Mouse (Mus musculus) forebrain, embryonic 15.5 days (tissue): ENCODE measurements around the gene Ralgps1. TPM values are rescaled to one million over a fixed set of nuclear protein-coding genes. Genes with fewer than 3 reads are reported as not detected.

Source experiments
- ATAC-seq: fragments of 200-750 bp; cut with Nextera tagmentation; replicated peaks from 2 replicates; pipeline ENCODE4 v1.8.0; 2017; ENCODE audit warnings: mild to moderate bottlenecking, moderate TSS enrichment, moderate library complexity
- H3K27ac ChIP-seq: fragments of 300-500 bp; sonication (generic); replicated peaks from 2 replicates; pipeline ENCODE4 v1.5.1; 2015; ENCODE audit warnings: mild to moderate bottlenecking, inconsistent platforms
- H3K27me3 ChIP-seq: fragments of 300-500 bp; sonication (generic); 2 replicates; pipeline ENCODE4 v1.6.1; 2015; ENCODE audit warnings: inconsistent platforms
- H3K36me3 ChIP-seq: fragments of 300-500 bp; sonication (generic); 2 replicates; pipeline ENCODE4 v1.6.1; 2015; ENCODE audit warnings: mild to moderate bottlenecking, inconsistent platforms
- H3K4me1 ChIP-seq: fragments of 300-500 bp; sonication (generic); 2 replicates; pipeline ENCODE4 v1.6.1; 2015; ENCODE audit warnings: inconsistent platforms
- H3K4me2 ChIP-seq: fragments of 300-500 bp; sonication (generic); replicated peaks from 2 replicates; pipeline ENCODE4 v1.6.1; 2015; ENCODE audit warnings: mild to moderate bottlenecking, inconsistent platforms
- H3K4me3 ChIP-seq: fragments of 300-500 bp; sonication (generic); 2 replicates; pipeline ENCODE4 v1.5.1; 2015; ENCODE audit warnings: mild to moderate bottlenecking, inconsistent platforms
- H3K9ac ChIP-seq: fragments of 300-500 bp; sonication (generic); replicated peaks from 2 replicates; pipeline ENCODE4 v1.6.1; 2015; ENCODE audit warnings: mild to moderate bottlenecking, inconsistent platforms
- H3K9me3 ChIP-seq: fragments of 300-500 bp; sonication (generic); 2 replicates; pipeline ENCODE4 v1.6.1; 2016; ENCODE audit warnings: inconsistent platforms
- WGBS: fragments of 180-500 bp; shearing (Covaris S2); methylation state at CpG from one replicate; pipeline ENCODE4 v1.1.7; 2015; ENCODE audit warnings: mixed read lengths; 5-methylcytosine and 5-hydroxymethylcytosine counted together
- polyA plus RNA-seq: library from polyadenylated mRNA; unstranded; fragments of >200 nt; fragmentation: Nextera tagmentation; extraction: Ambion mirVana; gene quantifications from 2 replicates; pipeline ENCODE4 v1.2.1, GENCODE M21; 2015

Ralgps1 gene
- polyA plus RNA-seq, 1 experiment from 2014 or later = 39.1 TPM

GRCm38 (mm10) chr2:33359184-33359583, 12.1 kb downstream of the Ralgps1 start:
- H3K4me2 ChIP-seq = no peak overlapping the region
- 92% methylated on average over 8 of the region's 8 CpGs for WGBS

GRCm38 (mm10) chr2:33357250-33357838, 13.9 kb downstream of the Ralgps1 start:
- H3K27me3 ChIP-seq = no peaks in the 10 kb centered on the region
- ATAC-seq = no peak
- H3K9ac ChIP-seq = no peak overlapping the region
- peaks cover 42% of the 10 kb centered on the region for H3K4me1 ChIP-seq
- H3K4me3 ChIP-seq = no peak overlapping the region
- no peaks in the 10 kb centered on the region for H3K9me3 ChIP-seq
- H3K4me2 ChIP-seq = no peak overlapping the region
- WGBS = 84% methylated on average over 7 of the region's 7 CpGs
- H3K36me3 ChIP-seq = peaks cover 6% of the 10 kb centered on the region; the same call in 1 of the 2 replicates
- 0 out of 2 replicates have a peak overlapping the region, but pooled peaks have one; percentile 77 for H3K27ac ChIP-seq

More at GRCm38 (mm10) chr2:33359184-33359583, 12.1 kb downstream of the Ralgps1 start:
- no peak for ATAC-seq
- Histone ChIP-seq H3K27me3 (no peaks in the 10 kb centered on the region), H3K27ac (no peak overlapping the region), H3K9ac (no peak overlapping the region), H3K4me3 (no peak overlapping the region), H3K36me3 (peaks cover 6% of the 10 kb centered on the region; the same call in 1 of the 2 replicates), H3K9me3 (no peaks in the 10 kb centered on the region), H3K4me1 (peaks cover 27% of the 10 kb centered on the region)

- Histone ChIP-seq H3K27ac (peak overlapping the region; percentile 77), H3K4me3 (no peak overlapping the region), H3K9ac (no peak overlapping the region), H3K9me3 (no peaks in the 10 kb centered on the region), H3K27me3 (no peaks in the 10 kb centered on the region), H3K4me2 (no peak overlapping the region), H3K4me1 (peaks cover 42% of the 10 kb centered on the region), H3K36me3 (peaks cover 6% of the 10 kb centered on the region; the same call in 1 of the 2 replicates)
- WGBS = 25% methylated on average over 6 of the region's 6 CpGs
- ATAC-seq = peak; percentile 91
Observed at GRCm38 (mm10) chr2:33355558-33355957, 15.7 kb downstream of the Ralgps1 start.

- no peak for ATAC-seq
- 0 out of 2 replicates have a peak, but pooled peaks cover 3% of the 10 kb centered on the region for H3K36me3 ChIP-seq
- H3K27me3 ChIP-seq = no peaks in the 10 kb centered on the region
- 59% methylated on average over 5 of the region's 5 CpGs for WGBS
- H3K4me2 ChIP-seq = no peak overlapping the region
- no peak overlapping the region for H3K9ac ChIP-seq
- H3K27ac ChIP-seq = no peak overlapping the region
- H3K4me1 ChIP-seq = peaks cover 59% of the 10 kb centered on the region
- no peak overlapping the region for H3K4me3 ChIP-seq
- no peaks in the 10 kb centered on the region for H3K9me3 ChIP-seq
Observed at GRCm38 (mm10) chr2:33353432-33353831, 17.9 kb downstream of the Ralgps1 start.

- Histone ChIP-seq H3K27me3 (no peaks in the 10 kb centered on the region), H3K4me2 (no peak overlapping the region), H3K4me1 (peaks cover 63% of the 10 kb centered on the region), H3K4me3 (no peak overlapping the region), H3K9me3 (no peaks in the 10 kb centered on the region), H3K36me3 (no peaks in the 10 kb centered on the region), H3K27ac (no peak overlapping the region), H3K9ac (no peak overlapping the region)
- no peak for ATAC-seq
- 88% methylated on average over 3 of the region's 3 CpGs for WGBS
Observed at GRCm38 (mm10) chr2:33351449-33351848, 19.8 kb downstream of the Ralgps1 start.

DNA sequence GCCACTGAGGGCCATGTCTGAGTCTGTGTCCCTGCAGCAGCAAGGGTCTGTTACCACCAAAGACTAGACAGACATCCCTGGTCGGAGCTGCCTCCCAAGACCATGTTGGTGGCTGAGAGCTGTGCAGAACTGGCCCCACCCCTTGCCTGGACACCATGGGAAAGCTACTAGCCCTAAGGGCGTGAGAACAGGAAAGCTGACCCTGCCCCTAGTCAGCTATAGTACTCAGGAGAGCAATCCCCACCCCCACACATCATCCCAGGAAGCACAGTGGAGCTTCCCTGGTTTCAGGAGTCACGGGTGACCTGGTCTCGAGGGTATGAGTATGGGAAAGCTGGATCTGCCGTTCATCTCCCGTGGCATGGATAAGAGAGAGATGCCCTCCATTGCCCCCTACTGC, 20.4 kb downstream of the Ralgps1 start:
- no peak for ATAC-seq
- Histone ChIP-seq H3K27ac (no peak overlapping the region), H3K9me3 (no peaks in the 10 kb centered on the region), H3K36me3 (no peaks in the 10 kb centered on the region), H3K9ac (no peak overlapping the region), H3K4me2 (no peak overlapping the region), H3K4me3 (no peak overlapping the region), H3K27me3 (no peaks in the 10 kb centered on the region), H3K4me1 (peaks cover 63% of the 10 kb centered on the region)
- WGBS = 74% methylated on average over 6 of the region's 6 CpGs

DNA sequence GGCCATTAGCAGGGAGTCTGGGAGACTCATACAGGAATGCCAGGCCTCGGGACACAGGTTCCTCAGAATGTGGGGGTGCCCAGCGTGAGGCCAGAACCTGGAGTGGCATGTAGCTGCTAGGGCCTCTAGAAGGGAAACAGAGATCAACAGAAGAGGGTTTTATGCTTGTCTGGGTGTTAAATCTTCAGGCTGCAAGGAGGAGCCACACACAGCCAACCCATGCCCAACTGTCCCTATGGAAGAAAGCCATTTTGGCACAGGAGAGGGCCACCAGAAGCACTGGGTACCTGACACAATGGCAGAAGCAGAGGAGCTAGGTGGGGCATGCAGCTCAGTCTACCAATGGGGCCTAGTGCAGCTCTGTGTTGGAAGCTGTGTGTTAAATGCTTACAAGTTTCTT, 21.7 kb downstream of the Ralgps1 start:
- H3K4me1 ChIP-seq = peaks cover 66% of the 10 kb centered on the region
- WGBS = 52% methylated on average over 2 of the region's 2 CpGs
- 0 out of 2 replicates have a peak, but pooled peaks have one; percentile 31 for ATAC-seq
- no peaks in the 10 kb centered on the region for H3K9me3 ChIP-seq
- no peaks in the 10 kb centered on the region for H3K36me3 ChIP-seq
- H3K9ac ChIP-seq = no peak overlapping the region
- H3K4me2 ChIP-seq = no peak overlapping the region
- H3K27me3 ChIP-seq = no peaks in the 10 kb centered on the region
- H3K27ac ChIP-seq = peak overlapping the region; percentile 38
- no peak overlapping the region for H3K4me3 ChIP-seq

- Histone ChIP-seq H3K36me3 (no peaks in the 10 kb centered on the region), H3K27me3 (no peaks in the 10 kb centered on the region), H3K4me2 (no peak overlapping the region), H3K4me3 (no peak overlapping the region), H3K27ac (0 out of 2 replicates have a peak overlapping the region, but pooled peaks have one; percentile 16), H3K9me3 (no peaks in the 10 kb centered on the region), H3K4me1 (peaks cover 66% of the 10 kb centered on the region), H3K9ac (no peak overlapping the region)
- whole genome bisulfite sequencing = 25% methylated on average over 2 of the region's 2 CpGs
- ATAC-seq = peak; percentile 64
Observed at GRCm38 (mm10) chr2:33349081-33349480, 22.2 kb downstream of the Ralgps1 start.

- Histone ChIP-seq H3K27me3 (no peaks in the 10 kb centered on the region), H3K9ac (no peak overlapping the region), H3K9me3 (no peaks in the 10 kb centered on the region), H3K4me1 (peaks cover 66% of the 10 kb centered on the region), H3K27ac (peak overlapping the region; percentile 16; the same call in 1 of the 2 replicates), H3K36me3 (no peaks in the 10 kb centered on the region), H3K4me2 (no peak overlapping the region), H3K4me3 (no peak overlapping the region)
- 74% methylated on average over 3 of the region's 3 CpGs for WGBS
- ATAC-seq = no peak
Observed at GRCm38 (mm10) chr2:33348260-33348659, 23.0 kb downstream of the Ralgps1 start.

DNA sequence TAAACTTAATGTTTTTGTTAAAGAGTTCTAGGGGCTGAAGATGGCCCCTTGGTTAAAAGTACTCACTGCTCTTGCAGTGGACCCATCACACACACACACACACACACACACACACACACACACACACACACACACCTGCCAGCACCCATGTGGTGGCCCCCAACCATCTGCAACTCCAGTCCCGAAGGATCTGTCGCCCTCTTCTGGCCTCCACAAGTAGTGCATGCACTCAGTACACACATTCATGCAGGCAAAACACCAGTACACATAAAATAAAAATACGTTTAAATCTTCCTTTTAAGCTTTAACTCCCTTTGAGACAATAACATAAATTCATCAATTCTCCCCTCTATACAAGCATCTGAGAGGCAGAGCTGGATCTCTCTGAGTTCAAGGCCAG, 23.7 kb downstream of the Ralgps1 start:
- ATAC-seq = no peak
- Histone ChIP-seq H3K36me3 (no peaks in the 10 kb centered on the region), H3K4me3 (no peak overlapping the region), H3K27me3 (no peaks in the 10 kb centered on the region), H3K4me2 (no peak overlapping the region), H3K27ac (no peak overlapping the region), H3K9ac (no peak overlapping the region), H3K4me1 (peaks cover 67% of the 10 kb centered on the region), H3K9me3 (no peaks in the 10 kb centered on the region)
- 31% methylated on average over 3 of the region's 3 CpGs for WGBS

DNA sequence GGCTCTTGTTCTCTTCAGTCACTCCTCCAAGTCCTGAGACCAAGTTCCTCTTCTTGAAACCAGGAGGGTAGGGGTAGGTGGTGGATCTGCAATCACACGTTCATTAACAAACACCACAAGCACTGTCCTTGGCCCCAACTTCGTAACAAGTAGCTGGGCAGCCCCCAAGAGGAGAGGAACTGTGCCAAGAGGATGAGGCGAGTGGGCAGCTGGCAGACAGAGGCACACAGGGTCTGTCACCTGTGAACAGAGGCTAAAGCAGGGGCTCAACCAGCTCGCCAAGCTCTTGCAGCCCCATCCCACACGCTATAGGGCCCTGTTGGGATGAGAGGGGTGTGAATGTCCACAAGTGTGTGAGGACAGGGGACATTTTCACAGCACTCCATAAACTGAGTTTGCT, 24.5 kb downstream of the Ralgps1 start:
- H3K27ac ChIP-seq = peak overlapping the region; percentile 75; the same call in 1 of the 2 replicates
- no peak overlapping the region for H3K4me2 ChIP-seq
- no peaks in the 10 kb centered on the region for H3K9me3 ChIP-seq
- H3K4me1 ChIP-seq = peaks cover 69% of the 10 kb centered on the region
- no peak overlapping the region for H3K9ac ChIP-seq
- no peak overlapping the region for H3K4me3 ChIP-seq
- H3K27me3 ChIP-seq = no peaks in the 10 kb centered on the region
- 46% methylated on average over 5 of the region's 5 CpGs for WGBS
- no peak for ATAC-seq
- no peaks in the 10 kb centered on the region for H3K36me3 ChIP-seq

DNA sequence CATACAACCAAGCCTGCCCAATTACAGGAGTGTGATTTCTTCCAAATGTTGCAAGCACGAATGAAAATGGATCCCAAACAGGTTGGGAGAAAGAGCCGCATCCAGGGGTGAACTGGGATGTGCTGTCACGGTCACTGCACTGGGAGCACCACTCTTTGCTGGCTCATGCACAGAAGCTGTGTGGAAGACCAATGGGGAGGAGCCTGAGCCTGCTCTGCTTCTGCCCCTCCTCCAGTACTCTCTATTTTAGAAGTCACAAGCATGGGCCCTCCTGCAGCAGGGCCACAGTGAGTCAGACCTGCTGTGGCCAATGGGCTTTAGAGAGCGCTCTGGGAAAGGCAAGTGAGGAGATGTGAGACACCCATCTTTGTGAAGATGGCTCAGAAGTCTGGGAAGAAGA, 25.3 kb downstream of the Ralgps1 start:
- Histone ChIP-seq H3K9me3 (no peaks in the 10 kb centered on the region), H3K36me3 (no peaks in the 10 kb centered on the region), H3K4me1 (peaks cover 69% of the 10 kb centered on the region), H3K4me2 (no peak overlapping the region), H3K27me3 (no peaks in the 10 kb centered on the region), H3K9ac (0 out of 2 replicates have a peak overlapping the region, but pooled peaks have one; percentile 32), H3K27ac (peak overlapping the region; percentile 75), H3K4me3 (no peak overlapping the region)
- ATAC-seq = peak; percentile 45; the same call in 1 of the 2 replicates
- WGBS = 53% methylated on average over 4 of the region's 4 CpGs
